Comparison of ENCODE assay signal across 19 mouse cellular contexts in the genomic region with DNA sequence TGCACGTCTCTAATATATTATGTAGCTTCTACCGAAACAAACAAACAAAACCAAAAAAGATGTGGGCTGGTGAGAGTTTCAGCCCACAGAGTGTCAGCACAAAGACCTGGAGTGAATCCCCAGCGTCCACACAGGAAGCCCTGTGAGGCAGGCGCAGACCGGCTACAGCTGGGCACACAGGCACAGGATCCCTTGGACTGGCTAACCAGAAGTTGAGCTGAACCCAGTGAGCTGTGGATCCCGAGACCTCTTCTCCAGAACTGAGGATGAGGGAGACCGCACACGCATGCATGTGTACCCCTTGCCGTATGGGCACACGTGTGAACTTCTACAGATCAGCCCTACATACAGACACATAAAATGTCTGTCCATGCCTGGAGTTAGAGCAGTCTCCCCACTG.
"Had no signal": no experiment of that assay in that cellular context is flagged by ENCODE, and none has a peak within 500 bp of the region (broad histone marks: within the 10 kb centered on the region; RNA-seq: fewer than 3 reads in every experiment).

No protein-coding gene starts in this region.

- H3K4me2 ChIP-seq: kidney, embryonic 15.5 days; liver, embryonic 13.5 days; midbrain, embryonic 12.5 days; neural tube, embryonic 13.5 days; stomach, embryonic 15.5 days had no signal

- H3K4me3 ChIP-seq: kidney, embryonic 15.5 days; liver, embryonic 13.5 days; midbrain, embryonic 12.5 days; myocyte; neural tube, embryonic 13.5 days; stomach, embryonic 15.5 days had no signal

- H3K9me3 ChIP-seq: kidney, embryonic 15.5 days; liver, embryonic 13.5 days; midbrain, embryonic 12.5 days; neural tube, embryonic 13.5 days; stomach, embryonic 15.5 days had no signal

- H3K27me3 ChIP-seq: kidney, embryonic 15.5 days; liver, embryonic 13.5 days; midbrain, embryonic 12.5 days; neural tube, embryonic 13.5 days; stomach, embryonic 15.5 days had no signal

- ATAC-seq: lung, postnatal 0 days; midbrain, embryonic 16.5 days had no signal

- DNase-seq: kidney, adult 11 months; kidney, adult 8-10 months; kidney, postnatal 10 days; kidney, postnatal 36 days; left cerebral cortex, postnatal 4 days; liver, embryonic 13.5 days; lung, adult 2 months; lung, postnatal 36 days; retina, postnatal 1 day; right cerebral cortex, postnatal 25 days; spleen, adult 18-20 months; thymus, postnatal 25 days had no signal

- H3K27ac ChIP-seq: kidney, embryonic 15.5 days; liver, embryonic 13.5 days; midbrain, embryonic 12.5 days; neural tube, embryonic 13.5 days; stomach, embryonic 15.5 days had no signal

- H3K9ac ChIP-seq: kidney, embryonic 15.5 days; liver, embryonic 13.5 days; midbrain, embryonic 12.5 days; neural tube, embryonic 13.5 days; stomach, embryonic 15.5 days had no signal

- H3K4me1 ChIP-seq: midbrain, embryonic 12.5 days had no signal

- H3K36me3 ChIP-seq: liver, embryonic 13.5 days; midbrain, embryonic 12.5 days; neural tube, embryonic 13.5 days; stomach, embryonic 15.5 days had no signal
